Mouse (Mus musculus) spleen, postnatal 36 days (tissue): ENCODE measurements around the gene Gm47995.

Source experiments
- DNase-seq, 2 experiments: peaks; one replicate each; pipeline ENCODE4 v3.0.0; 2022; ENCODE audit warnings: low spot score in 2 of 2, mixed read lengths in 1 of 2

Gene Gm47995

DNA sequence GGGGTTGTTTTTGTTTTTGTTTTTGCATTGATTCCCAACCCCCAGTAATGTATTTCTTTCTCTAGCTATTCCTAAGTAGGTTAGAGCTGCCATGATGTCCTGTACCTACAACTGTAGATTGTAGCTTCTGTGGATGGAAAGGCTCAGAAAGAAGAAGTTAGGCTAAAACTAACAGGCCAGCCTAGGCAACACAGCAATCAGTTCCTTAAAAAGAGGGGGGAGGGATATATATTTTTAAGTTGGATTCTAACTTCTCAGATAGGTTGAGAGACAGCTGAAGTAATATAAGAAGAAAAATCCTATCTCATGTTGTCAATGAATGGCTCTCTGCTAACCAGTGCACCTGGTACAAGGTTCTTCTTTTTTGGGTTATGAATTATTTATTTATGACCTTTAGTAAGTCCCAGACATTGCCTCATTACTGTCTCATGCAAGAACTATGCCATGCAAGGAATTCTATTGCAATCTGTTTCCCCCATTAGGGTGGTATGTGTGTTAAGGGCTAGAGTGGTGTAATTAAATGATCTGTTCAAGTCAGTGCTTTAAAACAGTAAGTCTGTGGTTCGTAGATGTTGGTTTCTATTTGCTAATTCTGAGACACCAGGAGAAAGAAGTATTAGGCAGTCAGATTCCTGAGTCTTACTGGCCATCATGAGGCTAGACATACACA is 30.2 kb downstream of the Gm47995 start:
- no peak for DNase-seq

DNA sequence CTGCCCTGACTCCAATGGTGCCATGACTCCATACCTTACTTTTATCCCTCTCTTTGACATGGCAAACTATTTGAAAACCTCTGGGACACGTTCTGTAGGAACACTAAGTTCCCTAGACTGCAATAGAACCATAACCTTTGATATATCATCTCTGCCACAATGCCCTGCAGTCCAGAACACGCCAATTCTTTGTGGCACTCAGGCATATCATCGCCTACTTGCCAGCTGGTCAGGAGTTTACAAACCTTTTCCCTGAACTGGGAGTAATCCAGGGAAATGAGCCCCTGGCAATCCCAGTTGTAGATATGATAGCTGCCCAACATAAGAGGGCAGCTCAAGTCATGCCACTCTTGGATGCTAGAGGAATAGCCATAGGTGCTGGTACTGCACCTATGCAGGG is 34.1 kb downstream of the Gm47995 start:
- DNase-seq: no peak

DNA sequence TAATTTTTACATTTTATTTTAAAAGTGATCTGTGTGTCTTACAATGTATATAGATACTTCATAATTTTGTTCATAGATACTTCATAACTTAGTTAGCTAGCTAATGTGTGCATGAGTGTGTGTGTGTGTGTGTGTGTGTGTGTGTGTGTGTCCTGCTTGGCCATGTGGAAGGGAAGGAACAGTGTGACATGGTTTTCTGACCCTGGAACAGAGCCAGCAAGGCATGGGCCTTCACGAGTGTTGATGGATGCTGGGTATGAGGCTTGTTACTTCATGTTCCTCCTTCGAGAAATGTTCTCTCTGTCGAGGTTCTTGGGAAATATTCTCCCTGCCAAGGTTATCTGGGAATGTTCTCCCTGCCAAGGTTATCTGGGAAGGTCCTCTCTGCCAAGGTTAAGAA is 35.5 kb downstream of the Gm47995 start:
- DNase-seq: no peak

GRCm38 (mm10) chr1:151235574-151235973 is 37.3 kb downstream of the Gm47995 start:
- no peak for DNase-seq

GRCm38 (mm10) chr1:151236141-151236930 is 38.1 kb downstream of the Gm47995 start:
- DNase-seq: no peak

GRCm38 (mm10) chr1:151237780-151238179 is 39.5 kb downstream of the Gm47995 start:
- DNase-seq: no peak

- DNase-seq: no peak
Measured at GRCm38 (mm10) chr1:151243332-151243731, 45.1 kb downstream of the Gm47995 start.

GRCm38 (mm10) chr1:151244013-151244412 is 45.8 kb downstream of the Gm47995 start:
- DNase-seq: no peak

DNA sequence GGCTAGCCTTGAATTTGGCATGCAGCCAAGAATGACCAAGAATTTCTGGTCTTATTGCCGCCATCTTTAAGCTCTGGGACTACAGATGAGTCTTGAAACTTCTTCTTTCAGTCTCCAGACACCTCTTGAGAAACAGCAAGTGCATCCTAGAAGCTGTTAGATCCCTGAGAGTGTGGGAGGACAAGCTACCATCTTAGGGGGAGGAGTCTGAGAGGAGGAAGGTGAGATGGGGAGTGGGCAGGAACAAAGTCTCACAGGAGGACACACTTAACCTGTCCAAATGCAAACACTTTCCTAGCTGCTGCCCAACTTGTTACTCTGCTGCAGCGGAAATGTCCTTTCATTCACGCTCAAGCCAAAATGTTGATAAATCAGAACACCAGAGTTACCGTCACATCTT is 46.5 kb downstream of the Gm47995 start:
- DNase-seq: no peak

DNA sequence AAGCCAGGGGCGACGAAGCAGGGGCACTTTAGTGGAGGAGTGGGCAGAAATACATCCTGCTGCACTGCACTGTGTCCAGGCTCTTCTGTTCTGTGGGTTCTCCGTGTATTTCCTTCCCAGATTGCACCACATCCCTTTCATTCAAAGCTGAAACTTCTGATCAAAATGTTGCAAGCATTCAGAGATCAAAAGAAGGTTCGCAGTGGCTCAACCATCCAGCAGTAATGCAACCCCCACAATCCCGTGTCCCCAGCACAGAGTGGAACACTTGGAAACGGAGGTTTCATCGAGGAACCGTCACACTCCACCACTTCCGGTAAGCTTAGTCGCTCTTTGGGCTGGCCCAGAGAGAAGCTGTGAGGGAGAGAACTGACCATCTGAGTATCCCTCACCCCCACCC is 46.9 kb downstream of the Gm47995 start:
- no peak for DNase-seq

GRCm38 (mm10) chr1:151245846-151246245 is 47.6 kb downstream of the Gm47995 start:
- DNase-seq: no peak
